Mouse (Mus musculus) heart, adult 8-10 months (tissue): ENCODE data around the gene Rpl36al. TPM values are rescaled to one million over a fixed set of nuclear protein-coding genes. Genes with fewer than 3 reads are reported as not detected.

Experiments used
- DNase-seq: peaks from one replicate; pipeline ENCODE4 v3.0.0; 2022; ENCODE audit warnings: low spot score
- microRNA-seq: library from miRNA; unstranded; fragments of <30 nt; microRNA quantifications from one replicate; pipeline ENCODE4 v1.2.0, GENCODE M21; 2022
- total RNA-seq, 4 experiments: library from RNA; stranded (reverse); gene quantifications; 2 replicates each; pipeline ENCODE4 v1.2.4; 2022

Gene Rpl36al
- total RNA-seq, 4 experiments from 2014 or later, result 194 to 232 (median 216) TPM

DNA sequence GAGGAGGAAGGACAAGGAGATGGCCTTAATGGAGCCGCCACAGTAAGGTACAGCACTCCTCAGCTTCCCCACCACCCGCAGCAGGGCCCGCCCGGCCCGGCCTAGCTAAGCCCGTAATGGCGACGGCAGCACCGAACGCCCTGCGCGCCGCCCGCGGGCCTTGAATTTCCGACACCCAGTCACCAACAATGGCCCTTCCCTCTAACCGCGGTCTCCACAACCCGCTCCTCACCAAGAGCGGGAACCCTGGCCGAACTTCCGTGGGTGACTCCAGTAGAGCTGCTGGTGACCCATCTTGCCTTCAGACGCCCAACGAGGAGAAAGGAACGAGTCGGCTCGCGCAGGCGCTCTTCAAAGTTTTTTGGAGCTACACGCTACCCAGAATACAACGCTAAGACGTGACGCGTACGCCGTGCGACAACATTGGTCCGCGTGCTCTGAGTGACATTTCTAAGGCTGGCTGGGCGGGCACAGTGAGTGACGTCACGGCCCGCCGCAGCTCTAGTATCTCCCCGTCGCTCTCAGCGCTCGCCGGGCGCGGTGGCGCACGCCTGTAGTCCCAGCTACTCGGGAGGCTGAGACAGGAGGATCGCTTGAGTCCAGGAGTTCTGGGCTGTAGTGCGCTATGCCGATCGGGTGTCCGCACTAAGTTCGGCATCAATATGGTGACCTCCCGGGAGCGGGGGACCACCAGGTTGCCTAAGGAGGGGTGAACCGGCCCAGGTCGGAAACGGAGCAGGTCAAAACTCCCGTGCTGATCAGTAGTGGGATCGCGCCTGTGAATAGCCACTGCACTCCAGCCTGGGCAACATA lies 24.9 kb downstream of the Rpl36al start, which contains the start of gene Rps29:
Gene Rps29, minus strand, starts transcription at position 422 of the 813 bp plus-strand sequence.
- DNase-seq, result peak; percentile 97

DNA sequence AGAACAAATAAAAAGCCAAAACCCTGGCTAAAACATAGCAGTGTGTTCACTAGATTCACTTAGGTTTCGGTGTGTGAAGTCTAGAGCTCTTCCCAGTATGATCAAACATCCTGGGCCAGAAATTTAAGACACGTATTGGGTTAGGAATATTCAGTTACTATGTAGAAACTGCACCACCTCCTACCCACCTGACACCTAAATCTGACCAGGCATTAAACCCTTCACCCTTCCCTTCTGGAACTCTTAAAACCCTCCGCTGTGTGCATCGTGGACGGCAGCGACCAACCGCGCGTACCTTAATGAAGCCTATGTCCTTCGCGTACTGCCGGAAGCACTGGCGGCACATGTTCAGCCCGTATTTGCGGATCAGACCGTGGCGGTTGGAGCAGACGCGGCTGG lies 25.5 kb downstream of the Rpl36al start:
- DNase-seq, result no peak

DNA sequence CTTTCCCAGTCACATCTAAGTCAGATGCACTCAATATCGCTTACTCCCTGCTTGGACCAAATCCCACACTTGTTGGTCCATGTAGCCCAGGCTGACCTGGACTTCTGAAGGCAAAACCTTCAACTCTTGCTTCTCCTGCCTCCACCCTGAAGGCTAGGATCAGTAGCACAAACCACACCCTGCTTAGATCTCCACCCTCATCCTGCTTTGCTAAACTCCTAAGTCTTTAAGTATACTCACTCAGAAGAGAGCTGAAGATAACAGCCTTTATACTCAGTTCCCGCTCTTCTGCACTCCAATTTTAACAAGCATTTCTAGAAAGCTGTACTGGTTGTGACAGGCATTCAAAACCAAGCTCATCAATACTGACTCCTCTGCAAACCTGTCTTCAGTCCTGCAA lies 26.8 kb downstream of the Rpl36al start:
- DNase-seq, result no peak

DNA sequence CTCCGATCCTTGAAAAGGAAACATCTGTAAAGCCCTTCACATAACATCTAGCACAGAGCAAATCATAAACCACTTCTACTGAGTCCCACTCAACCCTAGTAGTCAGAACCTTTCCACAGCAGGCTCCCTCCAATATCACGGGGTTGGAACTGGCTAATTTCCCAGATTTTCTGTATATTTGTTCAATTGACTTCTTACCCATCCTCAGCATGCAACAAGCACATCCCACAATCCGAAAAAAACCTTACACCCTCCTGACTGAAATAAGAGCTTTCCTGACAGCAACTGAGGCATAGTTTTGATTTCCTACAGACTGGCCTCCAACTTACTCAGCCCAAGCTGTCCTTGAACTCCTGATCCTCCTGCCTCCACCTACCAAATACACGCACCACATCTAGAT lies 27.4 kb downstream of the Rpl36al start:
- DNase-seq, result no peak

DNA sequence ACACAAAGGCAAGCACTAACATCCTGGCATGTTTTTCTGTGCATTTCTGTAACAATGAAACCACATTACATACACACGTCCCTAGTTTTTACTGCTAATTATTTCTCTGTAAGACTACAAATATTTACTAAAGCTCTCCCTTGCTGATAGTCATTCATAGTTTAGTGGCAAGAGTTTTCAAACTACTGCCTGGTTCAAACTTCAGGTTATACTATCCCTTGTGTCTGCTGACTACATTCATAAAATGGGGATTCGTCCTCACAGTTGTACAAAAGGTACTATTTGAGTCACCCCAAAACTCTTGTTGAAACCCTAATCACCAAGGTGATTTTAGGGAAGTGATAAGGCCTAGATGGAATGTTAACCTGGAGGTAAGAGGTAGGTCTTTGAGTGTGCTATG lies 28.0 kb downstream of the Rpl36al start:
- DNase-seq, result no peak

DNA sequence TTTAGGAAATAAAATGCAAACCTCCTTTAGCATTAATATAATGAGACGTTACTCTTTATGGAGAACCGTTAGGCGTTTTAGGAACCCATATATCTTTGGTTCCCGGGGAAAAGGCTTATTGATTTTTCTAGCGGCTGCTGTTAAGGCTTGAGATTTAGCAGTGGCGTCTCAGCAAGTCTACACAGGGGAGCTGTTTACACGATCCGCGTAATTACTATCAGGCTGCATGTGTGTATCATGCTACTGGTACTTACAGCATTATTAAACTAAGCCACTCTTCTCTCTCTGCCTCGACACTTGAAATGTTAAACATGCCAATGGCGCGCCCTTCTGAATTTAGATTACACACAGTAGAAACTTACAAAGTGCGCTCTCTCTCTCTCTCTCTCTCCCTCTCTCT lies 33.8 kb downstream of the Rpl36al start:
- no peak for DNase-seq

DNA sequence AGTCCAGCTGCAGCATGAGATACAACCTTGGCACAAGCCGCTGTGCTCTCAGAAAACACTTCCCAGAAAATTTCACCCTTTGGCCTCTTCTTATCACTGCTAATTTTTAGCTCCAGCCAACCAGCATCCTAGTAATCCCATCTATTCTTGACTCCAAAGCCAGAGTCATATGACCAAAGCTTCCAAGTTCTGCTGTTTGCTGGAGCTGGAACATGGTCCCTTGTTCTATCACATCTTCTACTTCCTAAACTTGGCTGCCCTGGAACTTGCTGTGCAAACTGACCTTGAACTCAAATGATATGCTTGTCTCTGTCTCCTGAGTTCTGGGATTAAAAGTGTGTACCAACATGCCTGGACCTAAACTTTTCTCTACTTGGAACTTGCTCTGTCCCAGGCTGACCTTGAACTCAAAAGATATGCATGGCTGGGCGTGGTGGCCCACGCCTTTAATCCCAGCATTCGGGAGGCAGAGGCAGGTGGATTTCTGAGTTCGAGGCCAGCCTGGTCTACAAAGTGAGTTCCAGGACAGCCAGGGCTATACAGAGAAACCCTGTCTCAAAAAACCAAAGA lies 36.6 kb downstream of the Rpl36al start:
- DNase-seq, result peak; percentile 37

DNA sequence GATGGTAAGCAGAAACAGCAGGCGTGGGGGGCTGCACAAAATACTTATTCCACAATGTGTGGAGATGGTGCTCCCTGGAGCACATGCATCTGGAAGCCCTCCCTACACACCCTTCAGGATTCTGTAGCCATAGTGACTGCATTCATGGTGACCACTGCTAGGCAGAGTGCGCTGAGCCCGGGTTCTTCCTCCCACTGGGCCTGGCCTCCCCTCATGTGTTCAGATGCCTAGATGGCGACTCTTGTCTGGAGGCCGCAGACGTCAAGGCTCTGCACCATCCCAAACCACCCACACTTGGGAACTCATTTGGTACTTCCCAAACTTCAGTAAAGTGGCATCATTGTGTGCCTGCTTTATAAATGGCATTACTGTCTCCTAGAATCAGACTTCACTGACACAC lies 40.4 kb downstream of the Rpl36al start:
- no peak for DNase-seq

DNA sequence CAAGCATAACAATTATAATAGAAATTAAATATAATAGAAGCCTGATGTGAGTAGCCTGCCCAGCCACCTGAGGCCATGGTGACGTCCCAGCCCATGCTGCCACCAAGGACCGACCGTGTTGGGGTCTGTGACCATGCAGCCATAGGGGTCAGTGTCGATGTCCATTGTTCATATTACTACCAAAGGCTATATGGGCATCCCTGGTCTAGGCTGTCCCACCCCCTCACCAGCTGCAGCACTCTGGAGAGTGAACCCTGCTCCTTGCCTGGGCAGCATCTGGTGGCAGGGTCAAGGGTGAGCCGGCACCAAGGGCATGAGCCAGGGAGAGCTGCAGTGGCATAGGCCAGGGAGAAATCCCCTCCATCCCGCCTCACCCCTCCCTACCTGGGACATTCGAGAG lies 44.0 kb downstream of the Rpl36al start:
- DNase-seq, result no peak

DNA sequence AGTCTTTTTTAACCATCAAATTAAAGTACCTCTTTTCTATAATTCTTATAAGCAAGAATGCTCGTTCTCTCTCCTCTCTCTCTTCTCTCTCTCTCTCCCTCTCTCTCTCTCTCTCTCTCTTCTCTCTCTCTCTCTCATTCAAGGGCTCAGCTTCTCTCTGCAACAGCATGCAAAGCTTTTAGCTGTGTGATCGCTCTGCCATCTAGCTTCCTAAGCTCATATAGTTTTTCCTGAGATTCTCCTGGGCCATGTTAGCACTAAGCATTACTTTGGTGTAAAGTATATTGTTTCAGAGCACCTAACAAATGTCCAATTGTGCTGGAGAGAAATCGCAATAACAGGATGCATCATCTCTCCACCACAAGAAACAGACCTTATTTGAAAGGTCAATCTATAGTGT lies 44.7 kb downstream of the Rpl36al start:
- DNase-seq, result no peak

Small RNA genes within 50 kb of the gene (microRNA-seq; reads per million reads assigned to microRNA genes)
- gene Gm47287 (not detected), gene Gm47295 (0.84 reads per million)

Other genes starting within 250 kb of the Rpl36al start
- gene Rps29, start 24.9 kb downstream of the Rpl36al start, total RNA-seq, result 1,000 to 10,000 TPM; 1,252 to 1,700 (median 1,462) TPM
- not detected for gene Lrr1, start 15.3 kb downstream of the Rpl36al start, total RNA-seq
- 10 to 100 TPM; 16.6 to 19.7 (median 16.9) TPM for gene Mgat2, start 74 bp upstream of the Rpl36al start, total RNA-seq
- gene Gm49383, start 13.0 kb upstream of the Rpl36al start, total RNA-seq, result 1 to 10 TPM; 2.6 to 4.0 (median 3.3) TPM
- under 1 TPM; 0.57 to 0.73 (median 0.65) TPM for gene Dnaaf2, start 14.3 kb upstream of the Rpl36al start, total RNA-seq
- gene Gm49384, start 20.2 kb upstream of the Rpl36al start, total RNA-seq, result 1 to 10 TPM; 2.3 to 4.1 (median 3.3) TPM
- gene Pole2, start 44.1 kb upstream of the Rpl36al start, total RNA-seq, result under 1 TPM; 0.17 to 0.65 (median 0.35) TPM
- gene Klhdc1, start 57.1 kb upstream of the Rpl36al start, total RNA-seq, result 10 to 100 TPM; 43.3 to 53.9 (median 48.2) TPM
- gene Klhdc2, start 112.6 kb upstream of the Rpl36al start, total RNA-seq, result 100 to 1,000 TPM in 3 of 4 experiments, 10 to 100 TPM in 1; 100.0 to 112 (median 105) TPM
- gene Nemf, start 173.1 kb upstream of the Rpl36al start, total RNA-seq, result 10 to 100 TPM; 18.9 to 22.6 (median 20.7) TPM
- 10 to 100 TPM; 33.7 to 39.7 (median 39.6) TPM for gene Arf6, start 188.1 kb upstream of the Rpl36al start, total RNA-seq
- 1 to 10 TPM in 1 of 4 experiments, under 1 TPM in 3; 0.63 to 1.3 (median 0.77) TPM for gene Gm9887, start 188.4 kb upstream of the Rpl36al start, total RNA-seq